Mouse (Mus musculus) C2C12 (cell line): ENCODE measurements around the gene Zfp414. TPM values are rescaled to one million over a fixed set of nuclear protein-coding genes. Genes with fewer than 3 reads are reported as not detected.

Experiments used
- H3K27me3 ChIP-seq: one replicate; pipeline ENCODE4 v1.6.1; 2011; ENCODE audit not compliant: control insufficient read depth, insufficient read depth, insufficient read length
- H3K36me3 ChIP-seq: one replicate; pipeline ENCODE4 v1.6.1; 2011; ENCODE audit not compliant: control insufficient read depth, insufficient read depth
- H3K4me3 ChIP-seq: one replicate; pipeline ENCODE4 v1.5.1; 2011; ENCODE audit warnings: mild to moderate bottlenecking, control low read depth; ENCODE audit not compliant: poor library complexity, insufficient read depth, severe bottlenecking
- H3K79me2 ChIP-seq: one replicate; pipeline ENCODE4 v1.6.1; 2011; ENCODE audit not compliant: control insufficient read depth, insufficient read depth
- H3K79me3 ChIP-seq: one replicate; pipeline ENCODE4 v1.6.1; 2011; ENCODE audit warnings: low read depth, control low read depth
- H3ac ChIP-seq: one replicate; pipeline ENCODE3; 2011; ENCODE audit warnings: low read depth; ENCODE audit not compliant: control insufficient read depth, insufficient read length
- CEBPB ChIP-seq: IDR thresholded peaks from one replicate; pipeline ENCODE4 v1.6.1; 2011; ENCODE audit warnings: low read depth, mild to moderate bottlenecking, control low read depth, moderate library complexity
- CTCF ChIP-seq: IDR thresholded peaks from one replicate; pipeline ENCODE4 v1.5.1; 2011; ENCODE audit not compliant: control insufficient read depth, insufficient read depth, insufficient read length
- FOSL1 ChIP-seq: IDR thresholded peaks from one replicate; pipeline ENCODE4 v1.8.0; 2011; ENCODE audit warnings: mild to moderate bottlenecking, low read length; ENCODE audit not compliant: poor library complexity, insufficient read depth, severe bottlenecking
- MAX ChIP-seq: IDR thresholded peaks from one replicate; pipeline ENCODE4 v1.6.1; 2011; ENCODE audit warnings: mild to moderate bottlenecking, control low read depth
- MYOD1 ChIP-seq: IDR thresholded peaks from one replicate; pipeline ENCODE4 v1.6.1; 2011; ENCODE audit warnings: low read depth; ENCODE audit not compliant: control insufficient read depth, insufficient read length
- MYOG ChIP-seq: IDR thresholded peaks from one replicate; pipeline ENCODE4 v1.6.1; 2011; ENCODE audit not compliant: control insufficient read depth, insufficient read length; ENCODE audit errors: extremely low read depth
- USF1 ChIP-seq: IDR thresholded peaks from one replicate; pipeline ENCODE4 v1.6.1; 2011; ENCODE audit warnings: low read depth, mild to moderate bottlenecking, control low read depth, moderate library complexity
- polyA plus RNA-seq: library from polyadenylated mRNA; unstranded; fragments of >200 nt; fragmentation: generic; extraction: Trizol; gene quantifications from one replicate; pipeline ENCODE4 v1.2.1, GENCODE M21; 2012; ENCODE audit warnings: missing spikeins

The Zfp414 gene
- polyA plus RNA-seq, 1 experiment = 25.1 TPM

- H3K79me3 ChIP-seq = peaks cover 89% of the 10 kb centered on the region
- H3ac ChIP-seq = no peak overlapping the region
- peaks cover 100% of the 10 kb centered on the region for H3K79me2 ChIP-seq
- no peak overlapping the region for H3K4me3 ChIP-seq
- H3K36me3 ChIP-seq = peaks cover 64% of the 10 kb centered on the region
- TF ChIP-seq MYOG (no peak), FOSL1 (no peak), CEBPB (no peak), USF1 (no peak), MYOD1 (no peak), CTCF (no peak), MAX (no peak)
- no peaks in the 10 kb centered on the region for H3K27me3 ChIP-seq
Measured at GRCm38 (mm10) chr17:33669681-33670080, 40.8 kb downstream of the Zfp414 start.

GRCm38 (mm10) chr17:33673837-33674236 is 44.9 kb downstream of the Zfp414 start:
- no peak for TF ChIP-seq CEBPB
- TF ChIP-seq MAX = no peak
- no peak for TF ChIP-seq FOSL1
- no peak for TF ChIP-seq USF1
- no peak for TF ChIP-seq MYOD1
- no peak for TF ChIP-seq MYOG
- no peak for TF ChIP-seq CTCF
- no peak overlapping the region for H3K4me3 ChIP-seq
- no peaks in the 10 kb centered on the region for H3K27me3 ChIP-seq
- H3ac ChIP-seq = no peak overlapping the region
- H3K36me3 ChIP-seq = peaks cover 60% of the 10 kb centered on the region
- H3K79me2 ChIP-seq = peaks cover 100% of the 10 kb centered on the region
- peaks cover 99% of the 10 kb centered on the region for H3K79me3 ChIP-seq

- Histone ChIP-seq H3K4me3 (no peak overlapping the region), H3K27me3 (no peaks in the 10 kb centered on the region)
Measured at GRCm38 (mm10) chr17:33675452-33675851, 46.6 kb downstream of the Zfp414 start.

GRCm38 (mm10) chr17:33676086-33676485 is 47.2 kb downstream of the Zfp414 start:
- H3K79me3 ChIP-seq = peaks cover 99% of the 10 kb centered on the region
- TF ChIP-seq CEBPB (no peak), MYOD1 (no peak), CTCF (no peak), MAX (no peak), FOSL1 (no peak), USF1 (no peak), MYOG (no peak)
- peaks cover 44% of the 10 kb centered on the region for H3K36me3 ChIP-seq
- no peak overlapping the region for H3ac ChIP-seq
- no peaks in the 10 kb centered on the region for H3K27me3 ChIP-seq
- H3K79me2 ChIP-seq = peaks cover 100% of the 10 kb centered on the region
- no peak overlapping the region for H3K4me3 ChIP-seq

More at GRCm38 (mm10) chr17:33675452-33675851, 46.6 kb downstream of the Zfp414 start:
- Histone ChIP-seq H3K79me2 (peaks cover 100% of the 10 kb centered on the region), H3K79me3 (peaks cover 99% of the 10 kb centered on the region), H3K36me3 (peaks cover 44% of the 10 kb centered on the region), H3ac (no peak overlapping the region)
- TF ChIP-seq MAX (no peak), USF1 (no peak), CEBPB (no peak), CTCF (no peak), MYOG (no peak), MYOD1 (no peak), FOSL1 (no peak)

- no peak overlapping the region for H3K4me3 ChIP-seq
- H3K36me3 ChIP-seq = peaks cover 65% of the 10 kb centered on the region
- TF ChIP-seq MYOG = no peak
- no peak for TF ChIP-seq MAX
- no peak for TF ChIP-seq MYOD1
- no peaks in the 10 kb centered on the region for H3K27me3 ChIP-seq
- H3K79me2 ChIP-seq = peaks cover 100% of the 10 kb centered on the region
- H3ac ChIP-seq = no peak overlapping the region
- peaks cover 99% of the 10 kb centered on the region for H3K79me3 ChIP-seq
Measured at GRCm38 (mm10) chr17:33678771-33679170, 49.9 kb downstream of the Zfp414 start.

Other genes with a start within 250 kb of the Zfp414 start
- 2.0 TPM for gene Zfp101, start 234.4 kb upstream of the Zfp414 start, polyA plus RNA-seq
- gene Actl9, start 196.2 kb upstream of the Zfp414 start, polyA plus RNA-seq = not detected
- gene Adamts10, start 104.9 kb upstream of the Zfp414 start, polyA plus RNA-seq = 6.2 TPM
- gene Myo1f, start 73.4 kb upstream of the Zfp414 start, polyA plus RNA-seq = not detected
- gene Pram1, start 9.0 kb downstream of the Zfp414 start, polyA plus RNA-seq = not detected
- 129 TPM for gene Hnrnpm, start 57.8 kb downstream of the Zfp414 start, polyA plus RNA-seq
- 30.9 TPM for gene March2, start 89.6 kb downstream of the Zfp414 start, polyA plus RNA-seq
- 97.3 TPM for gene Rab11b, start 131.4 kb downstream of the Zfp414 start, polyA plus RNA-seq
- gene Angptl4, start 152.7 kb downstream of the Zfp414 start, polyA plus RNA-seq = 212 TPM
- gene Kank3, start 181.4 kb downstream of the Zfp414 start, polyA plus RNA-seq = 5.0 TPM
- 8,619 TPM for gene Rps28, start 195.5 kb downstream of the Zfp414 start, polyA plus RNA-seq
- gene Ndufa7, start 195.5 kb downstream of the Zfp414 start, polyA plus RNA-seq = 493 TPM
- 77.8 TPM for gene Cd320, start 214.0 kb downstream of the Zfp414 start, polyA plus RNA-seq
- gene Gm7029, start 244.7 kb downstream of the Zfp414 start, polyA plus RNA-seq = not detected